8 mouse cellular contexts compared by ENCODE assay signal in genomic region chr15:103305792-103306645, GRCm38 (mm10). TPM values are rescaled to one million over a fixed set of nuclear protein-coding genes. Genes with fewer than 3 reads are reported as not detected.
DNase-seq lines count a peak whose midpoint lies in the region; ATAC-seq and TF ChIP-seq lines count a peak whose summit lies in the region.

No protein-coding gene starts in this region.

- no peaks in the 10 kb centered on the region for H3K79me3 ChIP-seq in C2C12 (ENCODE audit: low read depth)

- H3ac ChIP-seq in C2C12 (ENCODE audit: control insufficient read depth, insufficient read length, low read depth), result peak overlapping the region; percentile 66

- no peaks in the 10 kb centered on the region for H3K9me3 ChIP-seq in forebrain, embryonic 15.5 days
- H3K9me3 ChIP-seq in limb, embryonic 11.5 days (ENCODE audit: control insufficient read depth, low read length), result no peaks in the 10 kb centered on the region
- H3K9me3 ChIP-seq in stomach, embryonic 14.5 days (ENCODE audit: control insufficient read depth, low read depth, low read length), result no peaks in the 10 kb centered on the region

- ATAC-seq in forebrain, embryonic 15.5 days (replicated peaks), result no peak
- ATAC-seq in limb, embryonic 11.5 days (ENCODE audit: insufficient number of reproducible peaks, low FRiP score, low TSS enrichment, low read depth), result no peak
- no peak for ATAC-seq in stomach, embryonic 14.5 days (ENCODE audit: insufficient number of reproducible peaks, insufficient read depth, low FRiP score, low read depth)
- ATAC-seq in activated CD4-positive, CD25-positive, alpha-beta regulatory T cell, adult 4 months, result no peak

- peak overlapping the region; percentile 99 for H3K27ac ChIP-seq in forebrain, embryonic 15.5 days (replicated peaks)
- peak overlapping the region; percentile 98 for H3K27ac ChIP-seq in limb, embryonic 11.5 days (replicated peaks; ENCODE audit: low read depth, low read length)
- peak overlapping the region; percentile 87 for H3K27ac ChIP-seq in stomach, embryonic 14.5 days (ENCODE audit: low read length)

- peak; percentile 46 for DNase-seq in cerebellum, adult 9-11 months
- no peak for DNase-seq in cerebellum, postnatal 4 days (ENCODE audit: low spot score in 2 of 2)
- no peak for DNase-seq in limb, embryonic 11.5 days (ENCODE audit: low spot score)
- no peak for DNase-seq in Muller cell, postnatal 12 days (ENCODE audit: inconsistent ontology term)

- peak overlapping the region; percentile 32 for H3K4me3 ChIP-seq in C2C12 (ENCODE audit: insufficient read depth, poor library complexity, severe bottlenecking)
- H3K4me3 ChIP-seq in forebrain, embryonic 15.5 days, result peak overlapping the region; percentile 41
- peak overlapping the region; percentile 26 for H3K4me3 ChIP-seq in limb, embryonic 11.5 days (ENCODE audit: low read depth, low read length)
- peak overlapping the region; percentile 38 for H3K4me3 ChIP-seq in stomach, embryonic 14.5 days (ENCODE audit: low read depth, low read length)

- H3K36me3 ChIP-seq in C2C12 (ENCODE audit: control insufficient read depth, insufficient read depth), result no peaks in the 10 kb centered on the region
- no peaks in the 10 kb centered on the region for H3K36me3 ChIP-seq in forebrain, embryonic 15.5 days
- H3K36me3 ChIP-seq in limb, embryonic 11.5 days (ENCODE audit: control insufficient read depth, insufficient read depth, low read length), result no peaks in the 10 kb centered on the region
- no peaks in the 10 kb centered on the region for H3K36me3 ChIP-seq in stomach, embryonic 14.5 days (ENCODE audit: control insufficient read depth, insufficient read depth, low read length)

- peak overlapping the region; percentile 76 for H3K4me2 ChIP-seq in forebrain, embryonic 15.5 days (replicated peaks)
- H3K4me2 ChIP-seq in limb, embryonic 11.5 days (ENCODE audit: low read depth, severe bottlenecking), result peak overlapping the region; percentile 66
- H3K4me2 ChIP-seq in stomach, embryonic 14.5 days (replicated peaks; ENCODE audit: low read depth, low read length), result peak overlapping the region; percentile 64

- no peak for TF ChIP-seq CTCF in C2C12 (IDR thresholded peaks at IDR 0.05; ENCODE audit: control insufficient read depth, insufficient read depth, insufficient read length)

- WGBS in forebrain, embryonic 15.5 days, result 33% methylated on average over 8 of the region's 8 CpGs
- WGBS in limb, embryonic 11.5 days, result 19% methylated on average over 8 of the region's 8 CpGs
- 31% methylated on average over 8 of the region's 8 CpGs for WGBS in stomach, embryonic 14.5 days

- peak overlapping the region; percentile 70 for H3K9ac ChIP-seq in forebrain, embryonic 15.5 days (replicated peaks)
- peak overlapping the region; percentile 64 for H3K9ac ChIP-seq in limb, embryonic 11.5 days (ENCODE audit: low read length)
- peak overlapping the region; percentile 57 for H3K9ac ChIP-seq in stomach, embryonic 14.5 days (replicated peaks; ENCODE audit: low read depth, low read length)

- H3K79me2 ChIP-seq in C2C12 (ENCODE audit: control insufficient read depth, insufficient read depth), result no peaks in the 10 kb centered on the region

- no peaks in the 10 kb centered on the region for H3K27me3 ChIP-seq in C2C12 (ENCODE audit: control insufficient read depth, insufficient read depth, insufficient read length)
- H3K27me3 ChIP-seq in forebrain, embryonic 15.5 days, result no peaks in the 10 kb centered on the region
- H3K27me3 ChIP-seq in limb, embryonic 11.5 days (ENCODE audit: control insufficient read depth, insufficient read depth, low read length), result no peaks in the 10 kb centered on the region
- no peaks in the 10 kb centered on the region for H3K27me3 ChIP-seq in stomach, embryonic 14.5 days (ENCODE audit: control insufficient read depth, insufficient read depth, low read length)

- H3K4me1 ChIP-seq in forebrain, embryonic 15.5 days, result peaks cover 52% of the 10 kb centered on the region
- H3K4me1 ChIP-seq in limb, embryonic 11.5 days (ENCODE audit: control insufficient read depth, insufficient read depth, low read length), result peaks cover 52% of the 10 kb centered on the region
- H3K4me1 ChIP-seq in stomach, embryonic 14.5 days (ENCODE audit: control insufficient read depth, insufficient read depth, low read length), result peaks cover 55% of the 10 kb centered on the region

TF ChIP-seq in C2C12, 6 proteins besides CTCF, POLR2A, EP300 and RAD21:
- peak; percentile 85 for TF ChIP-seq USF1 (IDR thresholded peaks at IDR 0.05; ENCODE audit: low read depth)
- TF ChIP-seq MYOD1 (IDR thresholded peaks at IDR 0.05; ENCODE audit: control insufficient read depth, insufficient read length, low read depth), result peak; percentile 81
- TF ChIP-seq MYOG (IDR thresholded peaks at IDR 0.05; ENCODE audit: control insufficient read depth, extremely low read depth, insufficient read length), result no peak

RNA-seq across cellular contexts. Expression of gene Gpr84, which starts 4.4 kb away (rescaled TPM):
- not detected for polyA plus RNA-seq in C2C12 (2012; fragmentation: generic; extraction: Trizol)
- polyA plus RNA-seq in forebrain, embryonic 15.5 days (2015; fragmentation: Nextera tagmentation; extraction: Ambion mirVana), result 0.28 and 0.37 TPM in 2 replicates
- 0.31 TPM in 1 of 2 replicates, not detected in the other for polyA plus RNA-seq in limb, embryonic 11.5 days (2014; fragmentation: Nextera tagmentation; extraction: Ambion mirVana)
- polyA plus RNA-seq in stomach, embryonic 14.5 days (2014; fragmentation: Nextera tagmentation; extraction: Ambion mirVana), result 0.24 and 0.46 TPM in 2 replicates
- polyA plus RNA-seq in activated CD4-positive, CD25-positive, alpha-beta regulatory T cell, adult 4 months (2017; shearing (Covaris generic)), result not detected

RNA-seq across cellular contexts. Expression of gene Copz1, which starts 33.5 kb away (rescaled TPM):
- 191 TPM for polyA plus RNA-seq in C2C12 (2012; fragmentation: generic; extraction: Trizol)
- polyA plus RNA-seq in forebrain, embryonic 15.5 days (2015; fragmentation: Nextera tagmentation; extraction: Ambion mirVana), result 215 and 220 TPM in 2 replicates
- polyA plus RNA-seq in limb, embryonic 11.5 days (2014; fragmentation: Nextera tagmentation; extraction: Ambion mirVana), result 320 and 334 TPM in 2 replicates
- polyA plus RNA-seq in stomach, embryonic 14.5 days (2014; fragmentation: Nextera tagmentation; extraction: Ambion mirVana), result 281 and 289 TPM in 2 replicates
- polyA plus RNA-seq in activated CD4-positive, CD25-positive, alpha-beta regulatory T cell, adult 4 months (2017; shearing (Covaris generic)), result 100 to 1,000 TPM; 231 to 266 TPM

RNA-seq across cellular contexts. Expression of gene Zfp385a, which starts 33.9 kb away (rescaled TPM):
- polyA plus RNA-seq in C2C12 (2012; fragmentation: generic; extraction: Trizol), result 21.2 TPM
- polyA plus RNA-seq in forebrain, embryonic 15.5 days (2015; fragmentation: Nextera tagmentation; extraction: Ambion mirVana), result 12.7 and 13.0 TPM in 2 replicates
- polyA plus RNA-seq in limb, embryonic 11.5 days (2014; fragmentation: Nextera tagmentation; extraction: Ambion mirVana), result 19.2 and 22.9 TPM in 2 replicates
- 11.1 and 11.7 TPM in 2 replicates for polyA plus RNA-seq in stomach, embryonic 14.5 days (2014; fragmentation: Nextera tagmentation; extraction: Ambion mirVana)
- not detected for polyA plus RNA-seq in activated CD4-positive, CD25-positive, alpha-beta regulatory T cell, adult 4 months (2017; shearing (Covaris generic))

RNA-seq across cellular contexts. Expression of gene Nfe2, which starts 47.8 kb away (rescaled TPM):
- polyA plus RNA-seq in C2C12 (2012; fragmentation: generic; extraction: Trizol), result 0.25 TPM
- polyA plus RNA-seq in forebrain, embryonic 15.5 days (2015; fragmentation: Nextera tagmentation; extraction: Ambion mirVana), result 0.38 and 0.63 TPM in 2 replicates
- 5.4 and 7.7 TPM in 2 replicates for polyA plus RNA-seq in limb, embryonic 11.5 days (2014; fragmentation: Nextera tagmentation; extraction: Ambion mirVana)
- 1.9 and 2.0 TPM in 2 replicates for polyA plus RNA-seq in stomach, embryonic 14.5 days (2014; fragmentation: Nextera tagmentation; extraction: Ambion mirVana)
- 1 to 10 TPM; 1.2 TPM for polyA plus RNA-seq in activated CD4-positive, CD25-positive, alpha-beta regulatory T cell, adult 4 months (2017; shearing (Covaris generic))

Comparison
In these comparisons a context has a peak if more than half of its experiments do, and no peak if none do; other contexts are left out.
1. RNA of gene Zfp385a, which starts 33.9 kb away (polyA plus RNA-seq): 21.2 TPM in C2C12 (single experiment), 19.2 to 22.9 TPM in limb, embryonic 11.5 days, 12.7 to 13.0 TPM in forebrain, embryonic 15.5 days and 11.1 to 11.7 TPM in stomach, embryonic 14.5 days; not detected in activated CD4-positive, CD25-positive, alpha-beta regulatory T cell, adult 4 months; every median in the first group is over 10 times any median in the second.
2. Peak in every context shown above with its lines, with median percentiles within 50 percentile points of each other: H3K4me3 ChIP-seq, H3K27ac ChIP-seq, H3K4me2 ChIP-seq and H3K9ac ChIP-seq.